Mouse (Mus musculus): ENCODE data around the gene Aqp8. TPM values are rescaled to one million over a fixed set of nuclear protein-coding genes. Genes with fewer than 3 reads are reported as not detected.

Aqp8 gene
- 0.23 and 0.68 TPM in 2 replicates for polyA plus RNA-seq (2016; fragmentation: Nextera tagmentation; extraction: Ambion mirVana)

DNA sequence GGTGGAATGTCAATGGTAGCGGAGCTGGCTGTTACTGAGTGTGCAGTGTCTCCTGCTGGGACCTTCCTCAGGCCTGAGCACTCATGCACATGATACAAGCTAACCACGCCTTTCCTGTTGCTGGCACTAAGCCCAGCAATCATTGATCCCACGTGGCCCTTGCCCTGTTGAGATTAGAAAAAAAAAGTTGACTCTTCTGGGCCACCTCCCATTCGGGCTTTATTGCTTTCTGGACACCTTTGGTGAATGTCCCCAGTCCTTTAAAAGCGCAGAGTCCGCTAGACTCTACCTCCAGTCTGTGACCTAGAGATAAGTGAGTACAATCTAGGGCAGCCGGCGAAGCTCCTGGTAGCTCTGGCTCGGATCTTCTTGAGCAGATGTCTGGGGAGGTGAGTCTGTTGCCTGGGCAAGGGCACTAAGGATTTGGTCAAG, at the start of gene Aqp8:
Gene Aqp8, plus strand, starts transcription at position 222 of the 432 bp plus-strand sequence.
- WGBS, result 71% methylated on average over 9 of the region's 9 CpGs

DNA sequence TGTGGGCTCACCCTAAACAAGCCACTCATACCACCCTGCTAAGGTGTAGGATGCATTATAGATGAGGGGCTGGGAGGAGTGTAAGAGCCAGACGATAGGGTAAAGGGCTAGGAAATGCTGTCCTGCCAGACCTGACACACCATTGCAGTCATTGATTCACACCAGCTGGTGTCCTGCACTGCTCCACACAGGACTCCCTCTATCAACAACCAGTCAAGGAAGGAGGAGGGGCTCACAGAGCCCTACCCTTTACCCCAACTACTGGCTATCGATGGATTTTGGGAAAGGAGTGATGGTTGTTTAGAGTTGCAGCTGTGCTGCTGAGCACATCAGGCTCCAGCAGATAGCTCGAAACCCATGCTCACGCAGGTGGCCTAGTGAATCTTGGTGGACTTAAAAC, 45.3 kb upstream of the Aqp8 start:
- no peaks in the 10 kb centered on the region for H3K4me1 ChIP-seq
- no peak overlapping the region for H3K4me3 ChIP-seq
- no peak for DNase-seq (ENCODE audit: low spot score)
- no peaks in the 10 kb centered on the region for H3K27me3 ChIP-seq (ENCODE audit: low read depth, poor library complexity, severe bottlenecking)
- WGBS, result 76% methylated on average over 4 of the region's 4 CpGs
- H3K36me3 ChIP-seq, result peaks cover 44% of the 10 kb centered on the region
- no peaks in the 10 kb centered on the region for H3K9me3 ChIP-seq (replicated peaks)
- H3K27ac ChIP-seq, result no peak overlapping the region

More for the DNA sequence above, at the start of gene Aqp8:
- Histone ChIP-seq H3K36me3 (no peaks in the 10 kb centered on the region), H3K27me3 (ENCODE audit: low read depth, poor library complexity, severe bottlenecking) (no peaks in the 10 kb centered on the region), H3K4me3 (no peak within 1 kb of the TSS), H3K4me1 (no peaks in the 10 kb centered on the region), H3K27ac (no peak within 1 kb of the TSS), H3K9me3 (replicated peaks) (no peaks in the 10 kb centered on the region)
- DNase-seq (ENCODE audit: low spot score), result no peak

DNA sequence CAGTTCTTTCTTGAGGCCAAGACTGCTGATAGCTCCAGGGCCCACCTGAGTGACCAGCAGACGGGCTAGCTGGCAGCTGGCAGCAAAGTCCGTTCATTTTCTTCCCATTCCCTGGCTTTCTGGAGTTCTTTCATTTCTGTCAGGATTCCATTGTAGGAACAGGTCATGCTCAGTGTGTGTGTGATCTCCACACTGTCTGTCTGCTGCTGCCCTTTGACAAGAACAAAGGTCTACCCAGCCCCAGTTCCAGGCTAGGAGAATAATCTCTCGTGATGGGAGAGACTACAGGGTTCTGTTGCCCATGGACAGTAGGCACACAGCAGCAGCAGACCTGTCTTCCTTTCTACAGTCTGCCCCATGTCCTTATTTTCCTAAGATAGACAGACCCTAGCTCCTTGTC, 44.4 kb upstream of the Aqp8 start:
- Histone ChIP-seq H3K4me3 (no peak overlapping the region), H3K9me3 (replicated peaks) (no peaks in the 10 kb centered on the region), H3K27ac (no peak overlapping the region), H3K4me1 (no peaks in the 10 kb centered on the region), H3K27me3 (ENCODE audit: low read depth, poor library complexity, severe bottlenecking) (no peaks in the 10 kb centered on the region), H3K36me3 (peaks cover 47% of the 10 kb centered on the region)
- DNase-seq (ENCODE audit: low spot score), result no peak
- WGBS, result 95% methylated on average over 3 of the region's 3 CpGs

DNA sequence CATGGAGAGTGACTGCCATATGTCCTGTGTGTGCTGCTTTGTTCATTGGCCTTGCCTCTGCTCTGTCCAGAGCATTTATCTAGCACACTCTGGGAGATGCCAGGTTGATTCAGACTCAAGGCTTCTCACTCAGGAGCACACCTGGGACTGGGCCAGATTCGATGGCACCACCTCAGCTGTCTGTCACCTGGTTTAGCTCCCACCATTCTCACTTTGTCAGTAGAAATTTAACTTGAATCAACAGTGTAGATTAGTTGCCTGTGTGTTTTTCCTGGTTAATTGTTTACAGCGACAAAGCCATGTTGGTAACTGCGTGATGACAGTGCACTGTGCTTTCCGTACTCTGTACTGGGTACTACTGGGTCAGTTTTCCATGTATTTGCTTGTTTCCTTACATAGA, 42.1 kb upstream of the Aqp8 start:
- 94% methylated on average over 4 of the region's 4 CpGs for WGBS
- peaks cover 55% of the 10 kb centered on the region for H3K36me3 ChIP-seq
- no peaks in the 10 kb centered on the region for H3K9me3 ChIP-seq (replicated peaks)

DNA sequence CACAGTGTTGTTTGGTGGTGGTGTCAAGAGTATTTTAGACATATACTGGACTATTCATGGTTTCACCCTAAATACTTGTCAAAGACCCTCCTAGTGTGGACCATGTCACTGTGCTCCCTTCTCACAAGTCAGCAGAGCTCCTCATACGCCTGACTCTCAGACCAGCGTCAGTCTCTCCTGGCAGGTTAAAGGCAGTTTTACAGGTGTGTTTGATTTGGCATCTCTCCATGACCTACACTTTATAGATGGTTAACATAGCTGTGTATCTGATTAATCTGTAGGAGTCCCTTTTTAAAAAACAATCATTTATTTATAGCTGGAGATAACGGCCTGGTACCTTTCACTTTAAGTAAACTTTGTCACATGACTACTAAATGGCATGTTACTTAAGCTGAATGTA, 40.1 kb upstream of the Aqp8 start:
- peaks cover 59% of the 10 kb centered on the region for H3K36me3 ChIP-seq

More for the DNA sequence above, 42.1 kb upstream of the Aqp8 start:
- Histone ChIP-seq H3K4me3 (no peak overlapping the region), H3K27ac (no peak overlapping the region), H3K4me1 (no peaks in the 10 kb centered on the region), H3K27me3 (ENCODE audit: low read depth, poor library complexity, severe bottlenecking) (no peaks in the 10 kb centered on the region)
- no peak for DNase-seq (ENCODE audit: low spot score)

GRCm38 (mm10) chr7:123424281-123424680, 37.8 kb upstream of the Aqp8 start:
- Histone ChIP-seq H3K4me1 (no peaks in the 10 kb centered on the region), H3K27ac (no peak overlapping the region), H3K4me3 (no peak overlapping the region), H3K36me3 (peaks cover 56% of the 10 kb centered on the region), H3K27me3 (ENCODE audit: low read depth, poor library complexity, severe bottlenecking) (no peaks in the 10 kb centered on the region), H3K9me3 (replicated peaks) (no peaks in the 10 kb centered on the region)
- WGBS, result 91% methylated on average over 6 of the region's 6 CpGs
- DNase-seq (ENCODE audit: low spot score), result no peak

More for the DNA sequence above, 40.1 kb upstream of the Aqp8 start:
- no peaks in the 10 kb centered on the region for H3K4me1 ChIP-seq
- WGBS, result 92% methylated on average over 3 of the region's 3 CpGs
- H3K27ac ChIP-seq, result no peak overlapping the region
- DNase-seq (ENCODE audit: low spot score), result no peak
- no peaks in the 10 kb centered on the region for H3K27me3 ChIP-seq (ENCODE audit: low read depth, poor library complexity, severe bottlenecking)
- H3K9me3 ChIP-seq (replicated peaks), result no peaks in the 10 kb centered on the region
- H3K4me3 ChIP-seq, result no peak overlapping the region

DNA sequence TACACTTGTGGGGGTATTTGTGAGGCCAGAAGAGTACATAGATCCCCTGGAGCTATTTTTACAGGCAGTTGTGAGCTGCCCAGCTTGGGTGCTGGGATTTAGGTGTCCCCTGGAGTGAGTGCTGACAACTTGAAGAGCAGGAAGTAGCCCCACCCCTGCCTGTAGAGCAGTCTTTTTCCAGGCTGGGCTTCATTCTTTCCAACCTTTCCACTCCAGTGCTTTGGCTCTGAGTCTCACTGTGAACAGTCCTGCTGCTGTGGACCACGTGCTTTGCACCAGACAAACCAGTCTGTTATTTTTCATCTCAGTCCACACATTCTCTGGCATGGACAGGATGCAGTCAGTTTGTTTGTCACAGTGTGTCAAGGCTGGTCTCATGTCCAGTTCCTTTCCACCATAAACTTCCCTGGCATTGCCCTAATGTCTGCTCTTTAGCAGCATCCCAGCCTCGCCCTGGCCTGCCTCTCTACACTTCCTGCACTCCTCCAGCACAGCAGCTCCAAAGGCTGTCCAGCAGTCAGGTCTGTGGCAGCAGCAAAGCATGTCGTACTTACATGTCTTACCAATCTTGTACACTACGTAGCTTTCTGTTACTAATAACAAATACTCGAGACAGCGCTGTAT, 36.8 kb upstream of the Aqp8 start:
- H3K27me3 ChIP-seq (ENCODE audit: low read depth, poor library complexity, severe bottlenecking), result no peaks in the 10 kb centered on the region
- no peaks in the 10 kb centered on the region for H3K4me1 ChIP-seq
- no peak overlapping the region for H3K27ac ChIP-seq
- peaks cover 55% of the 10 kb centered on the region for H3K36me3 ChIP-seq
- no peak for DNase-seq (ENCODE audit: low spot score)
- 92% methylated on average over 6 of the region's 6 CpGs for WGBS
- H3K9me3 ChIP-seq (replicated peaks), result no peaks in the 10 kb centered on the region
- H3K4me3 ChIP-seq, result no peak overlapping the region

- H3K36me3 ChIP-seq, result peaks cover 45% of the 10 kb centered on the region
- H3K27ac ChIP-seq, result no peak overlapping the region
- H3K4me3 ChIP-seq, result no peak overlapping the region
- no peaks in the 10 kb centered on the region for H3K27me3 ChIP-seq (ENCODE audit: low read depth, poor library complexity, severe bottlenecking)
- 89% methylated on average over 8 of the region's 8 CpGs for WGBS
- DNase-seq (ENCODE audit: low spot score), result no peak
- no peaks in the 10 kb centered on the region for H3K4me1 ChIP-seq
- no peaks in the 10 kb centered on the region for H3K9me3 ChIP-seq (replicated peaks)
These were observed 32.3 kb upstream of the Aqp8 start for GRCm38 (mm10) chr7:123429624-123430410.

DNA sequence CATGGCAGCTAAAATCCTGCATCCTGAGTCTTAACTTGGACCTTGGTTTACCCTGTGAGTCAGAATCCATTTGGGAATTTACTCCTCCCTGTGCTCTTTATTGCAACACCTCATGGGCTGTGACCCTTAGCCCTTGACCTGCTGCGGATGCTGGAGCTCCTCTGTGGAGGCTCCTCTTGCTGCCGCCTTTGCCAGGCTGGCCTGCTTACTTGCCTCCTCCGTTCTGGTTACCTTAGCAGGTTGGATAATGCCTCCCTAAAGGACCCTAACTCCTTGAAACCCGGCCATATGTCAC, 31.7 kb upstream of the Aqp8 start:
- DNase-seq (ENCODE audit: low spot score), result no peak
- WGBS, result 90% methylated on average over 4 of the region's 4 CpGs

DNA sequence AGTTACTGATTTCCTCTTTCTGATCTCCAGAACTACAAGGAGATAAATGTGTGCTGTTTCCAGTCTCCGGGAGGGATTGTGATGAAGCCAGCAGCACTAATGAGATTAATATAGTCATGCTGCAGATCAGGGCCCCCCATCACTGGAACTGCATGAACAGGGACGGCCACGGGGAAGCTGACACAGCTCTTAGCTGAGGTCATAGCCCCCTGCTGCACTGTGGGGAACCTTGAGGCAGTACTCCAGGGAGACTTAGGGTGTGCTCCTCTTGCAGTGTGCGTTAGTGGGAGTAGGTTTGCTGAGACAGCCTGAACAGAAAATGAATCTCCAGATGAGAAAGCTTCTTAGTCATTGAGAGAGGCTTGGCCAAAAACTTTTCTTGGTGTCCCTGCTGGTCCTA, 30.9 kb upstream of the Aqp8 start:
- Histone ChIP-seq H3K36me3 (peaks cover 42% of the 10 kb centered on the region), H3K4me1 (no peaks in the 10 kb centered on the region), H3K4me3 (no peak overlapping the region), H3K27ac (no peak overlapping the region), H3K27me3 (ENCODE audit: low read depth, poor library complexity, severe bottlenecking) (no peaks in the 10 kb centered on the region), H3K9me3 (replicated peaks) (no peaks in the 10 kb centered on the region)
- no peak for DNase-seq (ENCODE audit: low spot score)
- WGBS, result 82% methylated on average over 4 of the region's 4 CpGs

More for the DNA sequence above, 31.7 kb upstream of the Aqp8 start:
- Histone ChIP-seq H3K36me3 (peaks cover 45% of the 10 kb centered on the region), H3K27me3 (ENCODE audit: low read depth, poor library complexity, severe bottlenecking) (no peaks in the 10 kb centered on the region), H3K9me3 (replicated peaks) (no peaks in the 10 kb centered on the region), H3K27ac (no peak overlapping the region), H3K4me1 (no peaks in the 10 kb centered on the region), H3K4me3 (no peak overlapping the region)

DNA sequence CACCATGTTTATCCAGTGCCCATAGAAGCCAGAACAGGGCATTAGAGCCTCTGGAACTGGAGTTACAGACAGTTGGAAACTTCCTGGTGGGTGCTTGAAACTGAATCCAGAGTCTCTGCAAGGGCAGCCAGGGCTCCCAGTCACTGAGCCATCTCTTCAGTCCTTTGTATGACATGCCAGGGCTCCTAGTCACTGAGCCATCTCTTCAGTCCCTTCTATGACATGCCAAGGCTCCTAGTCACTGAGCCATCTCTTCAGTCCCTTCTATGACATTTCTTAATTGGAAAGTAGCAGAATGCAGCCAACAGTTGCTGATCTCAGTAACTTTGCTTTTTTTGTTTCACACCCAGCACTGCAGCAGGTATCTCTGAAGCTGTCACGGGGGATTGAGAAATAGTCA, 20.0 kb upstream of the Aqp8 start:
- no peak overlapping the region for H3K27ac ChIP-seq
- H3K4me3 ChIP-seq, result no peak overlapping the region
- H3K36me3 ChIP-seq, result no peaks in the 10 kb centered on the region
- no peak for DNase-seq (ENCODE audit: low spot score)
- H3K27me3 ChIP-seq (ENCODE audit: low read depth, poor library complexity, severe bottlenecking), result no peaks in the 10 kb centered on the region
- H3K9me3 ChIP-seq (replicated peaks), result no peaks in the 10 kb centered on the region
- WGBS, result 86% methylated on average over 1 of the region's 1 CpGs
- H3K4me1 ChIP-seq, result no peaks in the 10 kb centered on the region

GRCm38 (mm10) chr7:123448794-123449193, 13.3 kb upstream of the Aqp8 start:
- no peak overlapping the region for H3K27ac ChIP-seq
- WGBS, result 83% methylated on average over 2 of the region's 2 CpGs
- no peak for DNase-seq (ENCODE audit: low spot score)
- H3K9me3 ChIP-seq (replicated peaks), result no peaks in the 10 kb centered on the region
- no peaks in the 10 kb centered on the region for H3K4me1 ChIP-seq
- H3K27me3 ChIP-seq (ENCODE audit: low read depth, poor library complexity, severe bottlenecking), result no peaks in the 10 kb centered on the region
- no peaks in the 10 kb centered on the region for H3K36me3 ChIP-seq
- H3K4me3 ChIP-seq, result no peak overlapping the region

- Histone ChIP-seq H3K27me3 (ENCODE audit: low read depth, poor library complexity, severe bottlenecking) (no peaks in the 10 kb centered on the region), H3K4me1 (no peaks in the 10 kb centered on the region), H3K9me3 (replicated peaks) (no peaks in the 10 kb centered on the region), H3K27ac (no peak overlapping the region), H3K36me3 (no peaks in the 10 kb centered on the region), H3K4me3 (no peak overlapping the region)
- WGBS, result 64% methylated on average over 10 of the region's 10 CpGs
- no peak for DNase-seq (ENCODE audit: low spot score)
These were observed 12.4 kb upstream of the Aqp8 start for GRCm38 (mm10) chr7:123449676-123450075.
